In the genomic region with DNA sequence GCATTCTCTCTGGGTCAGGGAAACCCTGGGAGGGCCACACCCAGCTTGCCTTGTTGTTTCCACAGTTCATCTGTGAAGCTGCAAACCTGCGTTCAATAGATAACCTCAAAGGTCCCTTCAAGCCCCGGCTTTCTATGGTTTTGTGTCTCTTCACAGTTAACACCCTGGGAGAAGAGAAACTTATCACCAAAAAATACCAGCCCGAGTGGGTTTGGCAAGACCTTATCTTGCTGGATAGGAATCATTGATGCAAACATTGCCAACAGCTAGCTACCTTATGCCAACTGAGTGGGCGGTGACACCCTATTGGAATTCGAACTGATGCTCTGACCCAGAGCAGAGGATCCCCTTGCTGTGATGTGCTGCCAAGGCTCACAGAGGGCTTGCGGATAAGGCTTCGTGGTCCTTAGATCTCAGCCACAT, we compare ENCODE assay signal across 21 mouse cellular contexts. TPM values are rescaled to one million over a fixed set of nuclear protein-coding genes. Genes with fewer than 3 reads are reported as not detected.
A peak's percentile ranks its signal among the peaks of the same experiment; 100 is the strongest.
DNase-seq lines count a peak whose midpoint lies in the region; ATAC-seq and TF ChIP-seq lines count a peak whose summit lies in the region.
"Had no signal": no experiment of that assay in that cellular context is flagged by ENCODE, and none has a peak within 500 bp of the region (broad histone marks: within the 10 kb centered on the region; RNA-seq: fewer than 3 reads in every experiment).

No protein-coding gene starts in this region.

- H3K9me3 ChIP-seq in lung, embryonic 14.5 days (ENCODE audit: low read depth, low read length) = no peaks in the 10 kb centered on the region
- no peaks in the 10 kb centered on the region for H3K9me3 ChIP-seq in liver, embryonic 15.5 days (replicated peaks)
- H3K9me3 ChIP-seq: embryonic facial prominence, embryonic 10.5 days; forebrain, embryonic 13.5 days had no signal

- H3K27me3 ChIP-seq in lung, embryonic 14.5 days (ENCODE audit: insufficient read depth, low read length) = no peaks in the 10 kb centered on the region
- H3K27me3 ChIP-seq in liver, embryonic 15.5 days = no peaks in the 10 kb centered on the region
- H3K27me3 ChIP-seq: CH12.LX; forebrain, embryonic 13.5 days had no signal

- no peak for ATAC-seq in lung, embryonic 14.5 days (ENCODE audit: insufficient read depth)
- ATAC-seq in erythroid progenitor cell, adult 5-6 weeks (replicated peaks; ENCODE audit: low FRiP score, poor library complexity, severe bottlenecking) = peak; percentile 74
- peak; percentile 82 for ATAC-seq in liver, embryonic 15.5 days (ENCODE audit: insufficient read depth)
- ATAC-seq: forebrain, embryonic 13.5 days; inflammation-experienced regulatory T-cells, adult 6 months had no signal

- no peak overlapping the region for H3K27ac ChIP-seq in lung, embryonic 14.5 days (ENCODE audit: low read depth)
- peak overlapping the region; percentile 74 for H3K27ac ChIP-seq in bone marrow, adult 2 months (ENCODE audit: control insufficient read depth, insufficient read depth, low read depth, low read length, poor library complexity)
- H3K27ac ChIP-seq in liver, embryonic 15.5 days (replicated peaks) = peak overlapping the region; percentile 89
- H3K27ac ChIP-seq: embryonic facial prominence, embryonic 10.5 days; forebrain, embryonic 13.5 days; macrophage had no signal

- no peaks in the 10 kb centered on the region for H3K36me3 ChIP-seq in lung, embryonic 14.5 days (ENCODE audit: insufficient read depth)
- H3K36me3 ChIP-seq in liver, embryonic 15.5 days (replicated peaks) = no peaks in the 10 kb centered on the region
- H3K36me3 ChIP-seq: embryonic facial prominence, embryonic 10.5 days had no signal

- no peak overlapping the region for H3K4me3 ChIP-seq in lung, embryonic 14.5 days (ENCODE audit: low read depth, low read length)
- no peak overlapping the region for H3K4me3 ChIP-seq in bone marrow, adult 2 months (replicated peaks; ENCODE audit: control insufficient read depth, low read depth, low read length)
- no peak overlapping the region for H3K4me3 ChIP-seq in liver, embryonic 15.5 days (replicated peaks)
- H3K4me3 ChIP-seq: embryonic facial prominence, embryonic 10.5 days; forebrain, embryonic 13.5 days had no signal

- no peak overlapping the region for H3K4me2 ChIP-seq in lung, embryonic 14.5 days
- H3K4me2 ChIP-seq in liver, embryonic 15.5 days = peak overlapping the region; percentile 48
- H3K4me2 ChIP-seq: forebrain, embryonic 13.5 days had no signal

- no peak overlapping the region for H3K9ac ChIP-seq in lung, embryonic 14.5 days
- 0 out of 2 replicates have a peak overlapping the region, but pooled peaks have one; percentile 6 for H3K9ac ChIP-seq in liver, embryonic 15.5 days
- H3K9ac ChIP-seq: forebrain, embryonic 13.5 days had no signal

- TF ChIP-seq POLR2A in bone marrow, adult 2 months (IDR thresholded peaks at IDR 0.05; ENCODE audit: borderline replicate concordance, control insufficient read depth, low read depth, low read length) = no peak

- WGBS in lung, embryonic 14.5 days = 68% methylated on average over 7 of the region's 7 CpGs
- 64% methylated on average over 7 of the region's 7 CpGs for WGBS in bone marrow, adult 2 months
- 15% methylated on average over 7 of the region's 7 CpGs for WGBS in liver, embryonic 15.5 days (ENCODE audit: insufficient replicate concordance)

- H3K4me1 ChIP-seq in lung, embryonic 14.5 days (ENCODE audit: insufficient read depth) = peaks cover 9% of the 10 kb centered on the region
- H3K4me1 ChIP-seq in bone marrow, adult 2 months (ENCODE audit: control insufficient read depth, insufficient read depth, low read length) = peaks cover 5% of the 10 kb centered on the region
- H3K4me1 ChIP-seq in liver, embryonic 15.5 days (replicated peaks) = peaks cover 77% of the 10 kb centered on the region

- TF ChIP-seq CTCF in lung, embryonic 14.5 days (IDR thresholded peaks at IDR 0.05; ENCODE audit: low read depth) = no peak
- no peak for TF ChIP-seq CTCF in bone marrow, adult 2 months (IDR thresholded peaks at IDR 0.05; ENCODE audit: control insufficient read depth, insufficient read depth, low read length)

- peak; percentile 4 for DNase-seq in lung, embryonic 14.5 days
- DNase-seq in lung, postnatal 25 days (ENCODE audit: low spot score) = no peak
- no peak for DNase-seq in yolk sac, embryonic 10.5 days (ENCODE audit: low spot score)
- no peak for DNase-seq in frontal cortex, postnatal 36 days (ENCODE audit: low spot score in 2 of 2)
- no peak for DNase-seq in retina, postnatal 1 day
- DNase-seq: adrenal gland, postnatal 25 days; cerebellum, adult 8-10 months; kidney, postnatal 36 days; thymus, postnatal 36 days had no signal

RNA-seq across cellular contexts. Expression of a gene that starts 30.5 kb away (rescaled TPM):
- polyA plus RNA-seq in lung, embryonic 14.5 days (2014; fragmentation: Nextera tagmentation; extraction: Ambion mirVana) = 18.5 and 18.8 TPM in 2 replicates
- polyA plus RNA-seq in bone marrow, adult 2 months (2011; ENCODE audit: insufficient read depth, insufficient read length, low replicate concordance, missing spikeins) = 4.4 and 7.1 TPM in 2 replicates
- not detected in 2 replicates for total RNA-seq in erythroid progenitor cell, adult 5-6 weeks (2015; ENCODE audit: low replicate concordance)
- 0.39 and 1.4 TPM in 2 replicates for total RNA-seq in erythroid progenitor cell, adult 5-6 weeks (2017; ENCODE audit: low replicate concordance)
- 2.6 and 3.0 TPM in 2 replicates for polyA plus RNA-seq in liver, embryonic 15.5 days (2015; fragmentation: Nextera tagmentation; extraction: Ambion mirVana)
- total RNA-seq: CH12.LX; neutrophil, adult 5-6 weeks had no signal
- polyA plus RNA-seq: inflammation-experienced regulatory T-cells, adult 6 months had no signal

RNA-seq across cellular contexts. Expression of a gene that starts 59.6 kb away (rescaled TPM):
- not detected in 2 replicates for polyA plus RNA-seq in lung, embryonic 14.5 days (2014; fragmentation: Nextera tagmentation; extraction: Ambion mirVana)
- polyA plus RNA-seq in bone marrow, adult 2 months (2011; ENCODE audit: insufficient read depth, insufficient read length, low replicate concordance, missing spikeins) = not detected in 2 replicates
- not detected in 2 replicates for total RNA-seq in erythroid progenitor cell, adult 5-6 weeks (2015; ENCODE audit: low replicate concordance)
- total RNA-seq in erythroid progenitor cell, adult 5-6 weeks (2017; ENCODE audit: low replicate concordance) = not detected in 2 replicates
- polyA plus RNA-seq in liver, embryonic 15.5 days (2015; fragmentation: Nextera tagmentation; extraction: Ambion mirVana) = 0.64 and 0.68 TPM in 2 replicates
- total RNA-seq: adrenal gland, postnatal 25 days; CH12.LX; gastrocnemius, adult 8-10 months; heart, postnatal 14 days; left cerebral cortex, postnatal 14 days had no signal
- polyA plus RNA-seq: embryonic facial prominence, embryonic 10.5 days; forebrain, embryonic 13.5 days; inflammation-experienced regulatory T-cells, adult 6 months had no signal
